20 mouse cellular contexts compared by ENCODE assay signal in genomic region chr8:46509474-46509873, GRCm38 (mm10). TPM values are rescaled to one million over a fixed set of nuclear protein-coding genes. Genes with fewer than 3 reads are reported as not detected.
DNase-seq lines count a peak whose midpoint lies in the region; ATAC-seq and TF ChIP-seq lines count a peak whose summit lies in the region.
"Had no signal": no experiment of that assay in that cellular context is flagged by ENCODE, and none has a peak within 500 bp of the region (broad histone marks: within the 10 kb centered on the region; RNA-seq: fewer than 3 reads in every experiment).

No protein-coding gene starts in this region.

- no peak for TF ChIP-seq POLR2A in kidney, adult 2 months (IDR thresholded peaks at IDR 0.05; ENCODE audit: low read depth, low read length)

- no peak for DNase-seq in cerebellum, adult 11 months
- DNase-seq in embryonic facial prominence, embryonic 10.5 days (ENCODE audit: low spot score) = no peak
- DNase-seq in kidney, adult 2 months = no peak
- no peak for DNase-seq in kidney, adult 9 months
- DNase-seq in lung, postnatal 36 days = no peak
- DNase-seq: adrenal gland, adult 8-10 months; adrenal gland, postnatal 36 days; B cell, adult 2 months; gastrocnemius, postnatal 25 days had no signal

- peaks cover 9% of the 10 kb centered on the region; the same call in 1 of the 2 replicates for H3K36me3 ChIP-seq in embryonic facial prominence, embryonic 13.5 days
- H3K36me3 ChIP-seq in embryonic facial prominence, embryonic 10.5 days (replicated peaks) = no peaks in the 10 kb centered on the region
- peaks cover 2% of the 10 kb centered on the region for H3K36me3 ChIP-seq in kidney, adult 2 months (ENCODE audit: control insufficient read depth, insufficient read depth, low read length)
- peaks cover 5% of the 10 kb centered on the region; the same call in 1 of the 2 replicates for H3K36me3 ChIP-seq in embryonic facial prominence, embryonic 15.5 days
- H3K36me3 ChIP-seq: forebrain, embryonic 12.5 days; hindbrain, embryonic 10.5 days had no signal

- no peaks in the 10 kb centered on the region for H3K27me3 ChIP-seq in embryonic facial prominence, embryonic 13.5 days
- no peaks in the 10 kb centered on the region for H3K27me3 ChIP-seq in embryonic facial prominence, embryonic 10.5 days (replicated peaks; ENCODE audit: low read depth, poor library complexity, severe bottlenecking)
- no peaks in the 10 kb centered on the region for H3K27me3 ChIP-seq in kidney, adult 2 months (replicated peaks; ENCODE audit: control insufficient read depth, insufficient read depth, low read length)
- H3K27me3 ChIP-seq in embryonic facial prominence, embryonic 15.5 days = no peaks in the 10 kb centered on the region
- H3K27me3 ChIP-seq: forebrain, embryonic 12.5 days; intestine, embryonic 15.5 days had no signal

- WGBS in embryonic facial prominence, embryonic 13.5 days = 65% methylated on average over 3 of the region's 3 CpGs
- WGBS in embryonic facial prominence, embryonic 10.5 days = 83% methylated on average over 3 of the region's 3 CpGs
- 59% methylated on average over 3 of the region's 3 CpGs for WGBS in kidney, adult 2 months
- WGBS in embryonic facial prominence, embryonic 15.5 days = 58% methylated on average over 3 of the region's 3 CpGs

- H3K4me1 ChIP-seq in embryonic facial prominence, embryonic 13.5 days = peaks cover 10% of the 10 kb centered on the region; the same call in 1 of the 2 replicates
- peaks cover 6% of the 10 kb centered on the region; the same call in 1 of the 2 replicates for H3K4me1 ChIP-seq in embryonic facial prominence, embryonic 10.5 days
- H3K4me1 ChIP-seq in kidney, adult 2 months (ENCODE audit: control insufficient read depth, insufficient read depth, low read length) = peaks cover 1% of the 10 kb centered on the region; the same call in 1 of the 2 replicates
- peaks cover 13% of the 10 kb centered on the region; the same call in 1 of the 2 replicates for H3K4me1 ChIP-seq in embryonic facial prominence, embryonic 15.5 days
- H3K4me1 ChIP-seq: forebrain, embryonic 12.5 days; intestine, embryonic 15.5 days had no signal

- H3K9me3 ChIP-seq in embryonic facial prominence, embryonic 13.5 days = no peaks in the 10 kb centered on the region
- no peaks in the 10 kb centered on the region for H3K9me3 ChIP-seq in embryonic facial prominence, embryonic 10.5 days
- no peaks in the 10 kb centered on the region for H3K9me3 ChIP-seq in embryonic facial prominence, embryonic 15.5 days (replicated peaks)
- H3K9me3 ChIP-seq: forebrain, embryonic 12.5 days; G1E; hindbrain, embryonic 10.5 days; intestine, embryonic 15.5 days had no signal

- TF ChIP-seq CTCF in kidney, adult 2 months (conservative IDR thresholded peaks at IDR 0.05; ENCODE audit: insufficient read depth, insufficient read length, low read depth, low read length) = no peak

- peak overlapping the region; percentile 44 for H3K27ac ChIP-seq in embryonic facial prominence, embryonic 13.5 days
- H3K27ac ChIP-seq in embryonic facial prominence, embryonic 10.5 days (replicated peaks) = no peak overlapping the region
- peak overlapping the region; percentile 89 for H3K27ac ChIP-seq in kidney, adult 2 months (ENCODE audit: insufficient read depth, low read depth, low read length)
- H3K27ac ChIP-seq in embryonic facial prominence, embryonic 15.5 days (replicated peaks) = 0 out of 2 replicates have a peak overlapping the region, but pooled peaks have one; percentile 51
- H3K27ac ChIP-seq: forebrain, embryonic 12.5 days; hindbrain, embryonic 10.5 days; hindbrain, embryonic 14.5 days; intestine, embryonic 15.5 days had no signal

- no peak overlapping the region for H3K9ac ChIP-seq in embryonic facial prominence, embryonic 13.5 days
- no peak overlapping the region for H3K9ac ChIP-seq in embryonic facial prominence, embryonic 15.5 days
- H3K9ac ChIP-seq: forebrain, embryonic 12.5 days; hindbrain, embryonic 14.5 days; intestine, embryonic 15.5 days had no signal

- no peak overlapping the region for H3K4me2 ChIP-seq in embryonic facial prominence, embryonic 13.5 days
- no peak overlapping the region for H3K4me2 ChIP-seq in embryonic facial prominence, embryonic 15.5 days (replicated peaks)
- H3K4me2 ChIP-seq: forebrain, embryonic 12.5 days; heart, embryonic 11.5 days; hindbrain, embryonic 14.5 days; intestine, embryonic 15.5 days had no signal

- ATAC-seq in cerebellum, adult (ENCODE audit: insufficient number of reproducible peaks, low FRiP score, low TSS enrichment) = peak; percentile 51; the same call in 1 of the 2 replicates
- ATAC-seq in embryonic facial prominence, embryonic 13.5 days (ENCODE audit: insufficient number of reproducible peaks, insufficient read depth, low FRiP score, low TSS enrichment, low read depth) = no peak
- ATAC-seq in embryonic facial prominence, embryonic 15.5 days (ENCODE audit: insufficient number of reproducible peaks, low FRiP score, low TSS enrichment, low read depth) = no peak
- ATAC-seq: CD4-positive, CD25-positive, alpha-beta regulatory T cell, adult 4 months; forebrain, embryonic 16.5 days; intestine, embryonic 15.5 days had no signal

- H3K4me3 ChIP-seq in embryonic facial prominence, embryonic 13.5 days = no peak overlapping the region
- H3K4me3 ChIP-seq in embryonic facial prominence, embryonic 10.5 days = no peak overlapping the region
- H3K4me3 ChIP-seq in kidney, adult 2 months (ENCODE audit: insufficient read depth, low read depth, low read length) = no peak overlapping the region
- no peak overlapping the region for H3K4me3 ChIP-seq in embryonic facial prominence, embryonic 15.5 days (replicated peaks)
- H3K4me3 ChIP-seq: forebrain, embryonic 12.5 days; hindbrain, embryonic 10.5 days; intestine, embryonic 15.5 days had no signal

RNA-seq across cellular contexts. Expression of gene Acsl1, which starts 38.6 kb away (rescaled TPM):
- 12.2 and 12.3 TPM in 2 replicates for polyA plus RNA-seq in embryonic facial prominence, embryonic 13.5 days (2015; fragmentation: Nextera tagmentation; extraction: Ambion mirVana)
- polyA plus RNA-seq in embryonic facial prominence, embryonic 10.5 days (2016; fragmentation: Nextera tagmentation; extraction: Ambion mirVana) = 8.0 and 8.7 TPM in 2 replicates
- 206 and 212 TPM in 2 replicates for polyA plus RNA-seq in kidney, adult 2 months (2012; rRNA removed)
- 40.5 and 44.2 TPM in 2 replicates for polyA plus RNA-seq in embryonic facial prominence, embryonic 15.5 days (2015; fragmentation: Nextera tagmentation; extraction: Ambion mirVana)

RNA-seq across cellular contexts. Expression of gene Cenpu, which starts 42.4 kb away (rescaled TPM):
- 18.0 and 19.7 TPM in 2 replicates for polyA plus RNA-seq in embryonic facial prominence, embryonic 13.5 days (2015; fragmentation: Nextera tagmentation; extraction: Ambion mirVana)
- 30.0 and 30.7 TPM in 2 replicates for polyA plus RNA-seq in embryonic facial prominence, embryonic 10.5 days (2016; fragmentation: Nextera tagmentation; extraction: Ambion mirVana)
- 0.33 and 0.67 TPM in 2 replicates for polyA plus RNA-seq in kidney, adult 2 months (2012; rRNA removed)
- 10.1 and 10.5 TPM in 2 replicates for polyA plus RNA-seq in embryonic facial prominence, embryonic 15.5 days (2015; fragmentation: Nextera tagmentation; extraction: Ambion mirVana)
